Mouse (Mus musculus) forebrain, embryonic 16.5 days (tissue): ENCODE results near the gene Malrd1. TPM values are rescaled to one million over a fixed set of nuclear protein-coding genes. Genes with fewer than 3 reads are reported as not detected.

Experiments
- ATAC-seq: fragments of 200-750 bp; cut with Nextera tagmentation; 2 replicates; pipeline ENCODE4 v1.8.0; 2017; ENCODE audit warnings: mild to moderate bottlenecking, moderate library complexity
- H3K27ac ChIP-seq: fragments of 300-500 bp; sonication (generic); 2 replicates; pipeline ENCODE4 v1.5.1; 2014; ENCODE audit warnings: low read length, control low read depth
- H3K27me3 ChIP-seq: fragments of 300-500 bp; sonication (generic); replicated peaks from 2 replicates; pipeline ENCODE4 v1.6.1; 2014; ENCODE audit warnings: low read length; ENCODE audit not compliant: control insufficient read depth, insufficient read depth
- H3K36me3 ChIP-seq: fragments of 300-500 bp; sonication (generic); 2 replicates; pipeline ENCODE4 v1.6.1; 2014; ENCODE audit not compliant: control insufficient read depth, insufficient read depth
- H3K4me1 ChIP-seq: fragments of 300-500 bp; sonication (generic); replicated peaks from 2 replicates; pipeline ENCODE4 v1.6.1; 2014; ENCODE audit warnings: low read length; ENCODE audit not compliant: control insufficient read depth, insufficient read depth
- H3K4me2 ChIP-seq: fragments of 300-500 bp; sonication (generic); 2 replicates; pipeline ENCODE4 v1.6.1; 2014; ENCODE audit warnings: mild to moderate bottlenecking, low read length, control low read depth
- H3K4me3 ChIP-seq: fragments of 300-500 bp; sonication (generic); replicated peaks from 2 replicates; pipeline ENCODE4 v1.5.1; 2014; ENCODE audit warnings: mild to moderate bottlenecking, low read length, control low read depth
- H3K9ac ChIP-seq: fragments of 300-500 bp; sonication (generic); replicated peaks from 2 replicates; pipeline ENCODE4 v1.6.1; 2014; ENCODE audit warnings: low read depth, low read length, control low read depth
- H3K9me3 ChIP-seq: fragments of 300-500 bp; sonication (generic); 2 replicates; pipeline ENCODE4 v1.6.1; 2016; ENCODE audit warnings: low read length; ENCODE audit not compliant: control insufficient read depth
- WGBS: fragments of 180-500 bp; shearing (Covaris S2); extraction: QIAGEN DNeasy Blood & Tissue Kit; methylation state at CpG from one replicate; pipeline ENCODE4 v1.1.7; 2014; 5-methylcytosine and 5-hydroxymethylcytosine counted together
- polyA plus RNA-seq: library from polyadenylated mRNA; unstranded; fragments of >200 nt; fragmentation: Nextera tagmentation; extraction: Ambion mirVana; gene quantifications from 2 replicates; pipeline ENCODE4 v1.2.1, GENCODE M21; 2015

Malrd1 gene
- polyA plus RNA-seq, 1 experiment from 2014 or later, result 0.05 TPM

DNA sequence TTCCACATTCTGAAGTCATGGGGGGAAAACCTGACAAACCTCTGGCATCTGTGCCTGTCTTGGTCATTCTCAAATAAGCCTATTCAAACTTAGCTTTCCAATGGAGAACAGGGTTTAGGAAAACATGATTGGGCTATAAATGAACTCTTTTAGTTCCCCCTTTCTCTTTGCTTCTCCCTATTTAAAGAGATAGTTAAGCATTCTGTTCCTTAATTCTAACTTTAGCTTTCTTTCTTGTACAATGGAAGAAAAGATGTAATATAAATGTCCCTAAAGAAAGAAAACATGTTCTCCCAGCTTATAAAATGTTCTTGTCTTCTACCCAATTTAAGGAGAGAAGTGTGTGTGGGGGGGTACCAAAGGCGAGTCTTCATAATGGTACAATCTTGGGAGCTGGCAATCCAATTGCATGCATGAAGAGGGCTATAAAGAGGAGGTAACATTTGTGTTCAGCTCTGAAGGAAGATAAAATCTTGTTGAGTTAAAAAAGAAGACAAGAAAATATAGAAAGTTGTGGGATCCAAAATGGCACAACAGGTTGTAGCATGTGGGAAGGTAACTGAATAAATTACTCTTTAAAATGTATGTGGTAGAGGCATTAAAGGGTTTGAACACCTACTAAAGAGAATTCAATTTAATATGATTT, 702.0 kb downstream of the Malrd1 start:
- no peak overlapping the region for H3K27ac ChIP-seq
- 77% methylated on average over 1 of the region's 1 CpGs for whole genome bisulfite sequencing
- H3K36me3 ChIP-seq, result no peaks in the 10 kb centered on the region
- H3K27me3 ChIP-seq, result no peaks in the 10 kb centered on the region
- no peaks in the 10 kb centered on the region for H3K9me3 ChIP-seq
- H3K4me2 ChIP-seq, result no peak overlapping the region
- ATAC-seq, result no peak
- H3K4me1 ChIP-seq, result no peaks in the 10 kb centered on the region
- no peak overlapping the region for H3K9ac ChIP-seq
- no peak overlapping the region for H3K4me3 ChIP-seq

DNA sequence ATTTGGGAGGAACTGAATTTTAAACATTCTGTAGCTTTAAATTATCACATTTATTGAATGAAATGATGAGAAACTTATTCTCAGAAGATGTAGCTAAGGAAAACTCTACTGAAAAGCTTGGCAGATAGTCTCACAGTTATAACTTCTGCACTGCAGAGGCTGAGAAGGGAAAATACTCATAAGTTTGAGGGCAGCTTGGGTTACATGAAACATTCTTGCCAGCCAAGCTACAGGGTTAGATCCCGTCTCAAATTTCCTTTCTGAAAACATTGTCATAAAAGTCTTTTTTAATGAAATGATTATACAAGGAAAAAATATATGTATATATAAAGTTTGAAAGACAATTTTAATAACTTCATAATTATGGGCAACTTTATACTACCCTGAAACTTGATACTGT, 714.6 kb downstream of the Malrd1 start:
- Histone ChIP-seq H3K9me3 (no peaks in the 10 kb centered on the region), H3K9ac (no peak overlapping the region), H3K36me3 (no peaks in the 10 kb centered on the region), H3K27ac (no peak overlapping the region), H3K4me1 (no peaks in the 10 kb centered on the region), H3K27me3 (no peaks in the 10 kb centered on the region), H3K4me2 (no peak overlapping the region), H3K4me3 (no peak overlapping the region)
- 83% methylated on average over 1 of the region's 1 CpGs for WGBS
- ATAC-seq, result no peak

DNA sequence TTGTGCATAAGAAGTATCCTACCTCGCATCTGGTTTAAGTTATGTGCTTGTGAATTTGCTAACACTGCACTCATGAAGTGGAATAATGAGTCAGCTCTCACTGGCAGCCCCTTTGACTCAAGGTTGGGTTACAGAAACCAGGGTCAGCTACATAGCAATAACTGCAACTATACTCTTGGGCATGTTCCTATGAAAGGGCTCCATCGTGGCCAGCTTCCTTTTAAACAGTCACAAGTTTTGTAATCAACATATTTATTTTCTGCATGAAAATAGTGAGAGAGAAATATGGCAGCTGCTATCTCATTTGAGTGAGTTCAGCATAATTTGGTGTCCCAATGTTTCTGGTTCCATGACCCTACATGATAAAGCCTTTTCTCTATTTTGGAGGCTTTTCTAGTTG, 716.8 kb downstream of the Malrd1 start:
- H3K9ac ChIP-seq, result no peak overlapping the region
- H3K27me3 ChIP-seq, result no peaks in the 10 kb centered on the region
- H3K36me3 ChIP-seq, result no peaks in the 10 kb centered on the region
- no peaks in the 10 kb centered on the region for H3K4me1 ChIP-seq
- no peak overlapping the region for H3K27ac ChIP-seq
- WGBS, result 85% methylated on average over 2 of the region's 2 CpGs
- no peak overlapping the region for H3K4me3 ChIP-seq
- no peak for ATAC-seq
- H3K4me2 ChIP-seq, result no peak overlapping the region
- H3K9me3 ChIP-seq, result no peaks in the 10 kb centered on the region

DNA sequence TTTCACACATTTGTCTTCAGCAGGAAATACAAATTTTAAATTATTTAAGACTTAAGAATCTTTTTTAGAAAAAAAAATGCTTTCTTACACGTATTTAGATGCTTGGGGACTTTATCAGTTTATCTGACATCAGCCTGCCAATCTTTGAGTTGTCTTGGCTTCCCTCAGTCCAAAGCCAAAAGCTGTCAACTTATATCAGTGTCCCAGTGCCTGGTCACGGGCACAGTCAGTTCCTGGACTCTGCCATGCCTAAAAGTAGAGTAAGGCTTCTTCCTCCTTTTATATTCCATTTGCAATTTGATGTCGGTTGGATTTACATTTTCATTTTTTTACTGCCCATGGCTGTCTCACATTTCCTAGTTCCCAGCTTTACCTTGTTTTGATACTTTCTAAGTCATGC, 722.6 kb downstream of the Malrd1 start:
- ATAC-seq, result no peak
- Histone ChIP-seq H3K9ac (no peak overlapping the region), H3K36me3 (no peaks in the 10 kb centered on the region), H3K4me2 (no peak overlapping the region), H3K9me3 (no peaks in the 10 kb centered on the region), H3K27ac (no peak overlapping the region), H3K27me3 (no peaks in the 10 kb centered on the region), H3K4me3 (no peak overlapping the region), H3K4me1 (no peaks in the 10 kb centered on the region)
- WGBS, result 66% methylated on average over 3 of the region's 3 CpGs

DNA sequence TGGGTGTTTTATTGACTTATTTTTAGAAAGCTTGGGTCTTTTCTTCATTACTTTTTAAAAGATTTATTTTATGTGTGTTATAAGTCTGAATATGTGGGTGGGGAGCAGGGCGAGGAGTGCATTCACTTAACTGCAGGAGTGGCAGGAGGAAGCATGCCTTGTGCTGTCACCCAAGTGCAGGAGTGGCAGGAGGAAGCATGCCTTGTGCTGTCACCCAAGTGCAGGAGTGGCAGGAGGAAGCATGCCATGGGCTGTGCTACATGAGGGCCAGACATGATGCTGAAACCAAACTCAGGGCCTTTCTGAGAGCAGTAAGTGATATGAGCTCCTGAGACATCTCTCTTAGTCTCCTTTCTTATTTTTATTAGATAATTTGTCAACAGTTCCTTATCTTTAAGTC, 726.0 kb downstream of the Malrd1 start:
- Histone ChIP-seq H3K36me3 (no peaks in the 10 kb centered on the region), H3K27me3 (no peaks in the 10 kb centered on the region), H3K4me2 (no peak overlapping the region), H3K9ac (no peak overlapping the region), H3K4me1 (no peaks in the 10 kb centered on the region), H3K27ac (no peak overlapping the region), H3K4me3 (no peak overlapping the region), H3K9me3 (no peaks in the 10 kb centered on the region)
- no peak for ATAC-seq
- 63% methylated on average over 1 of the region's 1 CpGs for WGBS
